In genomic region chr11:24159656-24160055, GRCm38 (mm10) we compare ENCODE assay signal across 21 mouse cellular contexts.
"Had no signal": no experiment of that assay in that cellular context is flagged by ENCODE, and none has a peak within 500 bp of the region (broad histone marks: within the 10 kb centered on the region; RNA-seq: fewer than 3 reads in every experiment).

No protein-coding gene starts in this region.

- H3K36me3 ChIP-seq: kidney, embryonic 15.5 days had no signal

- H3K27me3 ChIP-seq: kidney, embryonic 15.5 days; limb, embryonic 13.5 days; midbrain, embryonic 12.5 days; midbrain, embryonic 15.5 days; neural tube, embryonic 12.5 days; neural tube, embryonic 15.5 days had no signal

- H3K4me3 ChIP-seq: kidney, embryonic 15.5 days; limb, embryonic 10.5 days; limb, embryonic 13.5 days; midbrain, embryonic 12.5 days; midbrain, embryonic 15.5 days; neural tube, embryonic 12.5 days; neural tube, embryonic 15.5 days had no signal

- H3K4me2 ChIP-seq: kidney, embryonic 15.5 days; limb, embryonic 13.5 days; lung, embryonic 14.5 days; midbrain, embryonic 12.5 days; midbrain, embryonic 15.5 days; neural tube, embryonic 12.5 days; neural tube, embryonic 15.5 days had no signal

- H3K27ac ChIP-seq: kidney, embryonic 15.5 days; limb, embryonic 10.5 days; limb, embryonic 13.5 days; liver, embryonic 14.5 days; macrophage; midbrain, embryonic 12.5 days; midbrain, embryonic 15.5 days; neural tube, embryonic 12.5 days; neural tube, embryonic 15.5 days; stomach, postnatal 0 days had no signal

- DNase-seq: kidney, postnatal 10 days; kidney, postnatal 36 days; liver, postnatal 0 days; lung, embryonic 14.5 days; right cerebral cortex, adult 18-20 months; right cerebral cortex, postnatal 14 days; right cerebral cortex, postnatal 4 days; thymus, adult 2 months; thymus, postnatal 14 days; thymus, postnatal 4 days had no signal

- ATAC-seq: liver, postnatal 0 days; lung, postnatal 0 days; midbrain, embryonic 15.5 days had no signal

- H3K9ac ChIP-seq: kidney, embryonic 15.5 days; limb, embryonic 13.5 days; liver, embryonic 14.5 days; liver, postnatal 0 days; lung, embryonic 14.5 days; midbrain, embryonic 12.5 days; midbrain, embryonic 15.5 days; neural tube, embryonic 12.5 days; neural tube, embryonic 15.5 days had no signal

- H3K9me3 ChIP-seq: kidney, embryonic 15.5 days; limb, embryonic 10.5 days; limb, embryonic 13.5 days; midbrain, embryonic 12.5 days; midbrain, embryonic 15.5 days; neural tube, embryonic 12.5 days; neural tube, embryonic 15.5 days had no signal

- H3K4me1 ChIP-seq: kidney, embryonic 15.5 days had no signal
